Mouse (Mus musculus): ENCODE measurements around the gene Plscr5. TPM values are rescaled to one million over a fixed set of nuclear protein-coding genes. Genes with fewer than 3 reads are reported as not detected.
"Not testable (repeated sequence)": the region's sequence is repeated elsewhere in the genome, so short reads cannot be mapped to it uniquely, and the experiment has no call there.

The Plscr5 gene
- polyA plus RNA-seq (2014; fragmentation: Nextera tagmentation; extraction: Ambion mirVana): not detected in 2 replicates

- not testable (repeated sequence) for DNase-seq (ENCODE audit: low spot score)
Measured at GRCm38 (mm10) chr9:92192636-92193035, at the start of gene Plscr5. Plscr5 (plus strand) TSS chr9:92192936.

DNA sequence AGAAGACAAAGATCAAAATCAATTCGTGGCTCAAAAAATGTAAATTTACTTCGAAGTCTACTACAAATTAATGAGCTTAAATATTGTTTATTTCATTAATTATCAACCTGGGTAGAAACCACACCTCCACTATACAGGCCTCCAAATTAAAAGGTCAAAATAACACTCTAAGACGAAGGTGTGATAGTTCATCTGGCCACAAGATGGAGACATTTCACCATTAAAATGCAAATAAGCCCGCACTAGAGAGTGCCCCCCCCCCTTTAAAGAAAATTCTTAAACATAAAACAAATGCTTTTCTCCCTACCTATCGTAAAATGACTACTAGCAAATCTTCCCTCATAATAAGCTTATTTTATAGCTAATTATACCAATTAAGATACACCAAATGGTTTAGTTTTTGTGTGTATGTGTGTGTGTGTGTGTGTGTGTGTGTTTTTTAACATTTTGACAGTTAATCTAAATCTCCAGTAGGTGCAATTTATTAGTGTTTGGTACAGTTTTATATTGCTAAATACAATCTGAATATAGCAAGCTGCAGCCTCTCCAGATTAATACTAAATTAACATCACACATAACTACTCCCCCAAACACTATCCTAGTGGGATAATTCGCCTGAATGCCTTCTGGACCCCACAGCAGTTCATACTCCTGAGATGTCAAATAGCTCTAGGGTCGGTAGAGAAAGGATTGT, 45.0 kb upstream of the Plscr5 start:
- Histone ChIP-seq H3K4me3 (ENCODE audit: low read depth, low read length) (no peak overlapping the region), H3K4me2 (ENCODE audit: low read depth, severe bottlenecking) (no peak overlapping the region), H3K36me3 (ENCODE audit: control insufficient read depth, insufficient read depth, low read length) (no peaks in the 10 kb centered on the region), H3K9me3 (ENCODE audit: control insufficient read depth, low read length) (no peaks in the 10 kb centered on the region), H3K9ac (ENCODE audit: low read length) (no peak overlapping the region), H3K4me1 (ENCODE audit: control insufficient read depth, insufficient read depth, low read length) (no peaks in the 10 kb centered on the region), H3K27me3 (ENCODE audit: control insufficient read depth, insufficient read depth, low read length) (no peaks in the 10 kb centered on the region), H3K27ac (replicated peaks; ENCODE audit: low read depth, low read length) (no peak overlapping the region)
- WGBS: 22% methylated on average over 7 of the region's 7 CpGs
- DNase-seq (ENCODE audit: low spot score) (no peak), ATAC-seq (ENCODE audit: insufficient number of reproducible peaks, low FRiP score, low TSS enrichment, low read depth) (no peak)

More at GRCm38 (mm10) chr9:92192636-92193035, at the start of gene Plscr5:
- 80% methylated on average over 9 of the region's 9 CpGs for WGBS
- H3K9ac ChIP-seq (ENCODE audit: low read length); H3K27me3 ChIP-seq (ENCODE audit: control insufficient read depth, insufficient read depth, low read length); H3K4me3 ChIP-seq (ENCODE audit: low read depth, low read length); H3K4me2 ChIP-seq (ENCODE audit: low read depth, severe bottlenecking); ATAC-seq (ENCODE audit: insufficient number of reproducible peaks, low FRiP score, low TSS enrichment, low read depth); H3K27ac ChIP-seq (replicated peaks; ENCODE audit: low read depth, low read length); H3K4me1 ChIP-seq (ENCODE audit: control insufficient read depth, insufficient read depth, low read length); H3K9me3 ChIP-seq (ENCODE audit: control insufficient read depth, low read length); H3K36me3 ChIP-seq (ENCODE audit: control insufficient read depth, insufficient read depth, low read length): not testable (repeated sequence)

DNA sequence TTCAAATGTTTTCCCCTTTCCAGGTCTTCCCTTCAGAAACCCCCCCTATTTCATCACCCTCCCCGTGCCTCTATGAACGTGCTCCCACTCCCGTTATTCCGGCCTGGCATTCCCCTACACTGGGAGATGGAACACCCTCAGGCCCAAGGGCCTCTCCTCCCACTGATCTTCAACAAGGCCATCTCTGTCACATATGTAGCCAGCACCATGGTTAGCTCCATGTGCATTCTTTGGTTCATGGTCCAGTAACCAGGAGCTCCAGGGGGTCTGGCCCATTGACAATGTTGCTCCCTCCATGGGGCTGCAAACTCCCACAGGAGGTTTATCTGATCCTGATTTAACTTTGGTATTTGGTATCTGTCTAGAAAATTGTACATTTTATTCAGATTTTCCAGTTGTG, 30.5 kb upstream of the Plscr5 start:
- H3K27ac ChIP-seq (replicated peaks; ENCODE audit: low read depth, low read length): no peak overlapping the region
- H3K9me3 ChIP-seq (ENCODE audit: control insufficient read depth, low read length): no peaks in the 10 kb centered on the region
- no peaks in the 10 kb centered on the region for H3K27me3 ChIP-seq (ENCODE audit: control insufficient read depth, insufficient read depth, low read length)
- H3K4me1 ChIP-seq (ENCODE audit: control insufficient read depth, insufficient read depth, low read length): no peaks in the 10 kb centered on the region
- H3K4me3 ChIP-seq (ENCODE audit: low read depth, low read length): no peak overlapping the region
- H3K4me2 ChIP-seq (ENCODE audit: low read depth, severe bottlenecking): no peak overlapping the region
- no peak overlapping the region for H3K9ac ChIP-seq (ENCODE audit: low read length)
- WGBS: 92% methylated on average over 4 of the region's 4 CpGs
- no peaks in the 10 kb centered on the region for H3K36me3 ChIP-seq (ENCODE audit: control insufficient read depth, insufficient read depth, low read length)
- ATAC-seq (ENCODE audit: insufficient number of reproducible peaks, low FRiP score, low TSS enrichment, low read depth): no peak
- DNase-seq (ENCODE audit: low spot score): no peak

DNA sequence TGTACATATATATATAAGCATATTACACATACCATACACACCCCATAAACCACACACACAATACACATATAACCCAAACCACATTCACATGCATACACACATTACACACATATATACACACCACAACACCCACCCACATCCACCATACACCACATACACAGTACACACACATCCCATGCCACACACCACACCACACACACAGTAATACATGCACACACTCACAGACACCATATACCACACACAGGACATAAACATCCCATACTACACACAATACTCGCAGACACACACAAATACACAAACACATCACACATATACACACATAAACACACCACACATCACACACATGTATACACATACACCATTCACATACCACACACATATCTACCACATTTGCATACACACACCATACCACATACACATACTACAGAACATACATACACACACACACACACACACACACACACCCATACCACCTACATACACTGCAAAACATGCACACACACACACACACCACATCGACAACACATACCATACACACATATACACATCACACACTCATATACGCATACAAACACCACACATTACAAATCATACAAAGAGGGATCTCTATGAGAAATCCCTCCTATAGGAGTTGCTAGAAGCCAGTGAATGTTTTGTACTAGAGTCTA, 19.3 kb upstream of the Plscr5 start:
- Histone ChIP-seq H3K27ac (replicated peaks; ENCODE audit: low read depth, low read length) (no peak overlapping the region), H3K4me1 (ENCODE audit: control insufficient read depth, insufficient read depth, low read length) (no peaks in the 10 kb centered on the region), H3K4me2 (ENCODE audit: low read depth, severe bottlenecking) (no peak overlapping the region), H3K4me3 (ENCODE audit: low read depth, low read length) (no peak overlapping the region), H3K9me3 (ENCODE audit: control insufficient read depth, low read length) (no peaks in the 10 kb centered on the region), H3K36me3 (ENCODE audit: control insufficient read depth, insufficient read depth, low read length) (no peaks in the 10 kb centered on the region), H3K27me3 (ENCODE audit: control insufficient read depth, insufficient read depth, low read length) (no peaks in the 10 kb centered on the region), H3K9ac (ENCODE audit: low read length) (no peak overlapping the region)
- no peak for DNase-seq (ENCODE audit: low spot score)
- WGBS: 97% methylated on average over 3 of the region's 3 CpGs
- peak; percentile 44; the same call in 1 of the 2 replicates for ATAC-seq (ENCODE audit: insufficient number of reproducible peaks, low FRiP score, low TSS enrichment, low read depth)

DNA sequence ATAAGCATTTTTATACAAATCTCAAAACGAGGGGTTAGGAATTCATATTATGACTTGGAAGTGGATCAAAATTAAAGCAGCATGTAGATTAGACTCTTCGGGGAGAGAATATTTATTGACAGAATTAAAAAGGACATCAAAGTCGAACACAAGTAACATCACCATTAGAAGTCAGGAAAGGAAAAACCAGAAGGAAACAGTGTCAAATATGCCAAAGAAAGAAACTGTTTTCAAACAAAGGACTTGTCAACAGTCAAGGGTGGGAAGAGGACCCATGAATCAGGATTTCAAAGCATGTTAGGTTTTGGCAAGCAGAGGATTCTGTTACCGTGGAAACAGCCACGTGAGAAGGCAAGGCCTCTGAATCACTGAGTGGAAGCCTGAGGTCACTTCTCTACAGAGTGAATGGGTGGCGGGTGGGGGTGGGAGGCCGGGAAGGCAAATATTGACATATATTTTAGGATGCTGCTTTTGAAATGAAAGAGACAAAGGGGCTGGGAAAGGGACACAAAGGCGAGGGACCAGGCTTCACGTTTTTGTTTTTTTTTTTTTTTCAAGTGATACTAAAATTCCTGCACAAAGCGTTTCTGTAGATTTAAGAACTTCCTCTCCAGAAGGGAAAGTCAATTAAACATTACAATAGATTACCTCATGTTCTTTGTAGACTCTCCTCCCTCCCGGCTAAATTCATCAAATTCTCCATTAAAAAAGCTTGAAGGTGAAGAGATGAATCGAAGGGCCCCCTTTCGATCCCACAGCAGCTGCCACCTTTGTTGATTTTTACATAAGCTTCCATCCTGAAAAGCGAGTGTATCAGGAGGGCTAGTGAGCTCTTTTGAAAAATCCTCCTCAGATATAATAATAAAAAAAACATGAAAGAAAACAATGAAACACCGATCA, 18.3 kb upstream of the Plscr5 start:
- no peaks in the 10 kb centered on the region for H3K27me3 ChIP-seq (ENCODE audit: control insufficient read depth, insufficient read depth, low read length)
- 69% methylated on average over 15 of the region's 15 CpGs for WGBS
- ATAC-seq (ENCODE audit: insufficient number of reproducible peaks, low FRiP score, low TSS enrichment, low read depth) (no peak), DNase-seq (ENCODE audit: low spot score) (no peak)
- H3K9me3 ChIP-seq (ENCODE audit: control insufficient read depth, low read length): no peaks in the 10 kb centered on the region
- H3K4me3 ChIP-seq (ENCODE audit: low read depth, low read length): no peak overlapping the region
- H3K4me1 ChIP-seq (ENCODE audit: control insufficient read depth, insufficient read depth, low read length): no peaks in the 10 kb centered on the region
- H3K27ac ChIP-seq (replicated peaks; ENCODE audit: low read depth, low read length): no peak overlapping the region
- no peak overlapping the region for H3K4me2 ChIP-seq (ENCODE audit: low read depth, severe bottlenecking)
- no peak overlapping the region for H3K9ac ChIP-seq (ENCODE audit: low read length)
- no peaks in the 10 kb centered on the region for H3K36me3 ChIP-seq (ENCODE audit: control insufficient read depth, insufficient read depth, low read length)

DNA sequence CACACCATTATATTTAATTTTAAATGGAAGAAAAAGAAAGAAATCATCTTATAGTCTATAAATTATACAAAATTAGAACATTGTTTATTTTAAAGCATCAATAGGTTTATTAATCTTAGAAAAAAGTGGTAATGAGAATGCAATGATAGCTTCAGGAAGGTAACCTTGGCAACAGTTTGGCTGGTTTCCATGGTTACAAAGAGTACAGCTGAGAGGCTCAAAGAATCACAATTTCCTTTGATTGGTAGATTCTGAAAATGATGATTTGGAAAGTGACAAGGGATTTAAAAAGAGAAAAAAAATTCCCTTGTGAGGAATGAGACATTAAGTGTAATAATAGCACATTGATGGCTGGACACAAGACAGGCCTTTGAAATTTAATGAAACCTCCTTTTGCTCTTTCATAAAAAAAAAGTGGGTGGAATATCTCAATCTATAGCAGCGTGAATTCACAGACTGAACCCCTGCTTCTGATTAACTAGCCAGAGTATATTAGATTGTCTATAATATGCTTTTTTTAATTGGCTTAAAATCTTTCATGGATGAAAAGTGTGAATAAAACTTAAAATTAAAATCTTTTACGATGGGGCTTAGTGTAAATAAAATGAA, 13.8 kb upstream of the Plscr5 start:
- Histone ChIP-seq H3K27ac (replicated peaks; ENCODE audit: low read depth, low read length) (no peak overlapping the region), H3K4me1 (ENCODE audit: control insufficient read depth, insufficient read depth, low read length) (no peaks in the 10 kb centered on the region), H3K9me3 (ENCODE audit: control insufficient read depth, low read length) (no peaks in the 10 kb centered on the region), H3K27me3 (ENCODE audit: control insufficient read depth, insufficient read depth, low read length) (no peaks in the 10 kb centered on the region), H3K4me3 (ENCODE audit: low read depth, low read length) (no peak overlapping the region), H3K36me3 (ENCODE audit: control insufficient read depth, insufficient read depth, low read length) (no peaks in the 10 kb centered on the region), H3K9ac (ENCODE audit: low read length) (no peak overlapping the region), H3K4me2 (ENCODE audit: low read depth, severe bottlenecking) (no peak overlapping the region)
- DNase-seq (ENCODE audit: low spot score): no peak
- WGBS: 83% methylated on average over 2 of the region's 2 CpGs
- no peak for ATAC-seq (ENCODE audit: insufficient number of reproducible peaks, low FRiP score, low TSS enrichment, low read depth)

DNA sequence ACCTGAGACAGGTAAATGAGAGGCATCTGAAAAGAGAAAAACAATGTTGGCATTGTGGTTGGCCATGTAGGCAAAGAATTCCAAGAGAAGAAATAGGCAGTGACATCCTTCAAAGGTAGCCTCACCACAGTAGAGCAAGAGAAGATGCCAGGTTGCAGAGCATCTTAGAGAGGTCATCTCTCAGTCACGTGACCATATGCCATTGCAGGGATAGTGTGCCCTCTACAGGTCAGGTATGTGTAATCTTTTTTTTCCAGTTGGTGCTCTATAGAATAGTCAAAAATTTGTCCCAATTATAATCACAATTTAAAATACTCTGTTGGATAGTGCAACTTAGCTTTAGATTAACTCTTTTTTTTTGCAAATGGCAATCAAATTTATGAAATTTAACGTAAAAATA, 1.4 kb upstream of the Plscr5 start:
- no peaks in the 10 kb centered on the region for H3K4me1 ChIP-seq (ENCODE audit: control insufficient read depth, insufficient read depth, low read length)
- no peaks in the 10 kb centered on the region for H3K27me3 ChIP-seq (ENCODE audit: control insufficient read depth, insufficient read depth, low read length)
- DNase-seq (ENCODE audit: low spot score) (no peak), ATAC-seq (ENCODE audit: insufficient number of reproducible peaks, low FRiP score, low TSS enrichment, low read depth) (no peak)
- H3K9me3 ChIP-seq (ENCODE audit: control insufficient read depth, low read length): no peaks in the 10 kb centered on the region
- H3K27ac ChIP-seq (replicated peaks; ENCODE audit: low read depth, low read length): no peak overlapping the region
- WGBS: 81% methylated on average over 2 of the region's 2 CpGs
- H3K9ac ChIP-seq (ENCODE audit: low read length): no peak overlapping the region
- no peaks in the 10 kb centered on the region for H3K36me3 ChIP-seq (ENCODE audit: control insufficient read depth, insufficient read depth, low read length)
- H3K4me2 ChIP-seq (ENCODE audit: low read depth, severe bottlenecking): no peak overlapping the region
- no peak overlapping the region for H3K4me3 ChIP-seq (ENCODE audit: low read depth, low read length)

GRCm38 (mm10) chr9:92198408-92198807, 5.7 kb downstream of the Plscr5 start:
- 68% methylated on average over 3 of the region's 3 CpGs for WGBS
- ATAC-seq (ENCODE audit: insufficient number of reproducible peaks, low FRiP score, low TSS enrichment, low read depth) (no peak), DNase-seq (ENCODE audit: low spot score) (no peak)
- no peak overlapping the region for H3K4me2 ChIP-seq (ENCODE audit: low read depth, severe bottlenecking)
- no peaks in the 10 kb centered on the region for H3K4me1 ChIP-seq (ENCODE audit: control insufficient read depth, insufficient read depth, low read length)
- H3K9me3 ChIP-seq (ENCODE audit: control insufficient read depth, low read length): no peaks in the 10 kb centered on the region
- no peaks in the 10 kb centered on the region for H3K36me3 ChIP-seq (ENCODE audit: control insufficient read depth, insufficient read depth, low read length)
- no peak overlapping the region for H3K27ac ChIP-seq (replicated peaks; ENCODE audit: low read depth, low read length)
- no peaks in the 10 kb centered on the region for H3K27me3 ChIP-seq (ENCODE audit: control insufficient read depth, insufficient read depth, low read length)
- H3K4me3 ChIP-seq (ENCODE audit: low read depth, low read length): no peak overlapping the region
- no peak overlapping the region for H3K9ac ChIP-seq (ENCODE audit: low read length)

Measured in limb, embryonic 11.5 days (tissue).